Mouse (Mus musculus): ENCODE results near the gene Fbxl22. TPM values are rescaled to one million over a fixed set of nuclear protein-coding genes. Genes with fewer than 3 reads are reported as not detected.

The Fbxl22 gene
- total RNA-seq (2017) = 0.39 and 0.82 TPM in 2 replicates

GRCm38 (mm10) chr9:66514256-66514770 is at the start of gene Fbxl22:
Fbxl22 (minus strand) TSS chr9:66514593.
- ATAC-seq (replicated peaks; ENCODE audit: low read depth, poor library complexity, severe bottlenecking) = no peak

GRCm38 (mm10) chr9:66562215-66562614 is 47.8 kb upstream of the Fbxl22 start:
- ATAC-seq (replicated peaks; ENCODE audit: low read depth, poor library complexity, severe bottlenecking) = peak; percentile 40; the same call in 1 of the 2 replicates

GRCm38 (mm10) chr9:66561496-66561895 is 47.1 kb upstream of the Fbxl22 start:
- ATAC-seq (replicated peaks; ENCODE audit: low read depth, poor library complexity, severe bottlenecking) = no peak

- ATAC-seq (replicated peaks; ENCODE audit: low read depth, poor library complexity, severe bottlenecking) = no peak
These were observed 46.3 kb upstream of the Fbxl22 start for GRCm38 (mm10) chr9:66560728-66561127.

GRCm38 (mm10) chr9:66560295-66560694 is 45.9 kb upstream of the Fbxl22 start:
- peak; percentile 94 for ATAC-seq (replicated peaks; ENCODE audit: low read depth, poor library complexity, severe bottlenecking)

GRCm38 (mm10) chr9:66558971-66559370 is 44.6 kb upstream of the Fbxl22 start:
- ATAC-seq (replicated peaks; ENCODE audit: low read depth, poor library complexity, severe bottlenecking) = no peak

GRCm38 (mm10) chr9:66542785-66543184 is 28.4 kb upstream of the Fbxl22 start:
- ATAC-seq (replicated peaks; ENCODE audit: low read depth, poor library complexity, severe bottlenecking) = peak; percentile 56; the same call in 1 of the 2 replicates

GRCm38 (mm10) chr9:66521595-66521994 is 7.2 kb upstream of the Fbxl22 start:
- no peak for ATAC-seq (replicated peaks; ENCODE audit: low read depth, poor library complexity, severe bottlenecking)

- no peak for ATAC-seq (replicated peaks; ENCODE audit: low read depth, poor library complexity, severe bottlenecking)
These were observed 5.9 kb upstream of the Fbxl22 start for GRCm38 (mm10) chr9:66520299-66520698.

GRCm38 (mm10) chr9:66518901-66519300 is 4.5 kb upstream of the Fbxl22 start:
- no peak for ATAC-seq (replicated peaks; ENCODE audit: low read depth, poor library complexity, severe bottlenecking)

GRCm38 (mm10) chr9:66518251-66518650 is 3.9 kb upstream of the Fbxl22 start:
- ATAC-seq (replicated peaks; ENCODE audit: low read depth, poor library complexity, severe bottlenecking) = no peak

- no peak for ATAC-seq (replicated peaks; ENCODE audit: low read depth, poor library complexity, severe bottlenecking)
These were observed 3.4 kb upstream of the Fbxl22 start for GRCm38 (mm10) chr9:66517746-66518145.

GRCm38 (mm10) chr9:66516296-66516940 is 2.0 kb upstream of the Fbxl22 start:
- no peak for ATAC-seq (replicated peaks; ENCODE audit: low read depth, poor library complexity, severe bottlenecking)

GRCm38 (mm10) chr9:66515680-66516210 is 1.4 kb upstream of the Fbxl22 start:
- no peak for ATAC-seq (replicated peaks; ENCODE audit: low read depth, poor library complexity, severe bottlenecking)

GRCm38 (mm10) chr9:66515115-66515514 is 722 bp upstream of the Fbxl22 start:
- ATAC-seq (replicated peaks; ENCODE audit: low read depth, poor library complexity, severe bottlenecking) = no peak

- ATAC-seq (replicated peaks; ENCODE audit: low read depth, poor library complexity, severe bottlenecking) = no peak
These were observed 635 bp downstream of the Fbxl22 start for GRCm38 (mm10) chr9:66513661-66514255.

- ATAC-seq (replicated peaks; ENCODE audit: low read depth, poor library complexity, severe bottlenecking) = no peak
These were observed 1.2 kb downstream of the Fbxl22 start for GRCm38 (mm10) chr9:66513150-66513549.

GRCm38 (mm10) chr9:66512351-66512671 is 2.1 kb downstream of the Fbxl22 start:
- ATAC-seq (replicated peaks; ENCODE audit: low read depth, poor library complexity, severe bottlenecking) = peak; percentile 81

- ATAC-seq (replicated peaks; ENCODE audit: low read depth, poor library complexity, severe bottlenecking) = peak; percentile 62
These were observed 2.6 kb downstream of the Fbxl22 start for GRCm38 (mm10) chr9:66511580-66512350.

GRCm38 (mm10) chr9:66510944-66511343 is 3.4 kb downstream of the Fbxl22 start:
- no peak for ATAC-seq (replicated peaks; ENCODE audit: low read depth, poor library complexity, severe bottlenecking)

GRCm38 (mm10) chr9:66510351-66510841 is 4.0 kb downstream of the Fbxl22 start:
- no peak for ATAC-seq (replicated peaks; ENCODE audit: low read depth, poor library complexity, severe bottlenecking)

All from common myeloid progenitor, adult 5-6 weeks (primary cell).